Mouse (Mus musculus): Measurements from ENCODE around the gene Npas1. TPM values are rescaled to one million over a fixed set of nuclear protein-coding genes. Genes with fewer than 3 reads are reported as not detected.

The Npas1 gene
- polyA plus RNA-seq, 1 experiment = 0.05 TPM

DNA sequence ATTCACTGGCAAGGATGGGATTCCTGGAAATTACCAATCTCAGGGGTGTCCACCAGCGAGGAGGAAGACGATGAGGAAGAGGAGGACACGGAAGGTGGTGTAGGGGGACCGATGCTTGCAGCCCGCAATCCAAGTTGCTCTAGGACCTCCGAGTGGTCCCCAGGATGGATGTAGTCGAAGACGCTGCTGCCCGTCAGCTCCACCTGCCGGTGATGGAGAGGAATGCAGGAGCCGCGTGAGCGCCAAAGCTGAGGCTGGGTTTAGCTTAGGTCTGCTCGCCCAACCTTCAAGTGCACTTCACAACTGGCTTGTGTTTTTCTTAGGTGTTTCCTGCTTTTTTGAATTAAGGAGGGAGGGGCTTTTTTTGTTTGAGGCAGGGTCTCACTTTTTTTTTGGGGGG is 14.3 kb downstream of the Npas1 start:
- Histone ChIP-seq H3K27me3 (ENCODE audit: control insufficient read depth, insufficient read depth, low read length) (0 out of 2 replicates have a peak, but pooled peaks cover 2% of the 10 kb centered on the region), H3K36me3 (ENCODE audit: control insufficient read depth, insufficient read depth, low read length) (no peaks in the 10 kb centered on the region), H3K27ac (ENCODE audit: insufficient read depth, low read depth, low read length) (no peak overlapping the region), H3K4me3 (ENCODE audit: low read depth, low read length) (no peak overlapping the region), H3K4me1 (ENCODE audit: control insufficient read depth, insufficient read depth, insufficient read length, low read length) (no peaks in the 10 kb centered on the region)
- 1% methylated on average over 14 of the region's 14 CpGs for WGBS
- TF ChIP-seq CTCF (IDR thresholded peaks at IDR 0.05; ENCODE audit: extremely low read depth, insufficient read length, insufficient replicate concordance, low read depth, low read length) = peak; percentile 95
- no peak for TF ChIP-seq POLR2A (IDR thresholded peaks at IDR 0.05; ENCODE audit: low read depth, low read length)

DNA sequence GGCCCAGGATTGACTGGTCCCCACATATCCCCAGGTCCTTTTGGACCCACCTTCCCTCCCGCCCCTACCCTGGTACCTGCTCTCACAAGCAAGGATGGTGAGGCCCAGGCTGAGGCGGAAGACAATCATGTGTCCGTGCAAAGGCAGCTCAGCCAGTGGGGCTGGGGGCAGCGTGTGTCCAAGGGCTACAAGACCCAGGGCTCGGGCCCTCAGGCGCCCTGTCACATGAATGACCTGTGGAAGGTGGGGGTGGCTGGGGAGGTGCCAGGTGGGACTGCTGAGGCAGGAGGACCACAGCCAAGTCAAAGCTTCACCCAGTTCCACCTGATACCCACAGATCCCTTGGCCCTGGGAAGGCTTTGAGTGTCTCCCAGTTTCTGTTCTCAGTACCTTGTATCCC is 15.8 kb downstream of the Npas1 start:
- WGBS = 68% methylated on average over 6 of the region's 6 CpGs
- H3K4me1 ChIP-seq (ENCODE audit: control insufficient read depth, insufficient read depth, insufficient read length, low read length) = no peaks in the 10 kb centered on the region
- 0 out of 2 replicates have a peak, but pooled peaks cover 2% of the 10 kb centered on the region for H3K27me3 ChIP-seq (ENCODE audit: control insufficient read depth, insufficient read depth, low read length)
- no peak overlapping the region for H3K4me3 ChIP-seq (ENCODE audit: low read depth, low read length)
- H3K36me3 ChIP-seq (ENCODE audit: control insufficient read depth, insufficient read depth, low read length) = no peaks in the 10 kb centered on the region
- no peak for TF ChIP-seq CTCF (IDR thresholded peaks at IDR 0.05; ENCODE audit: extremely low read depth, insufficient read length, insufficient replicate concordance, low read depth, low read length)
- no peak for TF ChIP-seq POLR2A (IDR thresholded peaks at IDR 0.05; ENCODE audit: low read depth, low read length)
- H3K27ac ChIP-seq (ENCODE audit: insufficient read depth, low read depth, low read length) = no peak overlapping the region

DNA sequence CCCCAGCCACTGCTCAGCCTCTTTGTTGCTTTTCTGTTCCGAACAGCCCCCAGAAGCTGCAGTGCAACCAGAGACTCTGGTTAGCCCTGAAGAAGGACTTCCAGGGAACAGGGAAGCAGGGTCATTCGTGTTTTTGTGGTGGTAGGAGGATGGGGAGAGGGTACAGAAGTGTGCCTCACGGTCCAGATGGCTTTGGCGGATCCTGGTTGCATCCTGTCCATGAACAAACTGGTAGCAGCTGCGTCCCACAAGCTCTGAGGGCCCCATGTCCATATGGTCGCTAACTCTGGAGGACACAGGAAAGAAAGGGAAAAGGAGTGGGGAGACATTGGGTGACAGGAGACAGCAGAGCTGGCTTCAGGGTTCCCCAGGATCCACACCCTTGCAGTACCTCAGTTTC is 16.4 kb downstream of the Npas1 start:
- no peaks in the 10 kb centered on the region for H3K4me1 ChIP-seq (ENCODE audit: control insufficient read depth, insufficient read depth, insufficient read length, low read length)
- H3K4me3 ChIP-seq (ENCODE audit: low read depth, low read length) = no peak overlapping the region
- H3K36me3 ChIP-seq (ENCODE audit: control insufficient read depth, insufficient read depth, low read length) = no peaks in the 10 kb centered on the region
- WGBS = 57% methylated on average over 6 of the region's 6 CpGs
- no peaks in the 10 kb centered on the region for H3K27me3 ChIP-seq (ENCODE audit: control insufficient read depth, insufficient read depth, low read length)
- no peak overlapping the region for H3K27ac ChIP-seq (ENCODE audit: insufficient read depth, low read depth, low read length)
- TF ChIP-seq POLR2A (IDR thresholded peaks at IDR 0.05; ENCODE audit: low read depth, low read length) (no peak), CTCF (IDR thresholded peaks at IDR 0.05; ENCODE audit: extremely low read depth, insufficient read length, insufficient replicate concordance, low read depth, low read length) (no peak)

DNA sequence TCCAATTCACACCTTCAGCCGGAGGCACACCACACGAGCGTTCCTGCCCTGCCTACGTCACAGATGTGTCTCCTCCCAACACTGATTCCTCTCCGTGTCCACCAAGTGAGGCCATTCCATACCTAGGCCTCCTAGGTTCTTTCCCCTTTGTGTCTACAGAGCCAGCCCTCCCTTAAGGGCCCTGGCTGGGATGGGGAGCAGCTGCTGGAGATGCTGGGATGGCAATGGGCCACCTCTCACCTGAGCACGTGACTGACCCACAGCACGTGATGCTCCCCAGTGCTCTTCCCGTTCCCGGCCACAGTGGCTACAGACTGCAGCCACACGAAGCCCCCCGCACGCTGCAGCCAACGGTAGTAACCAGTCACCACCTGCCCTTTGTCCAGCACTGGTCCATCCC is 17.0 kb downstream of the Npas1 start:
- WGBS = 37% methylated on average over 13 of the region's 13 CpGs
- H3K4me1 ChIP-seq (ENCODE audit: control insufficient read depth, insufficient read depth, insufficient read length, low read length) = no peaks in the 10 kb centered on the region
- TF ChIP-seq CTCF (IDR thresholded peaks at IDR 0.05; ENCODE audit: extremely low read depth, insufficient read length, insufficient replicate concordance, low read depth, low read length) = no peak
- TF ChIP-seq POLR2A (IDR thresholded peaks at IDR 0.05; ENCODE audit: low read depth, low read length) = no peak

DNA sequence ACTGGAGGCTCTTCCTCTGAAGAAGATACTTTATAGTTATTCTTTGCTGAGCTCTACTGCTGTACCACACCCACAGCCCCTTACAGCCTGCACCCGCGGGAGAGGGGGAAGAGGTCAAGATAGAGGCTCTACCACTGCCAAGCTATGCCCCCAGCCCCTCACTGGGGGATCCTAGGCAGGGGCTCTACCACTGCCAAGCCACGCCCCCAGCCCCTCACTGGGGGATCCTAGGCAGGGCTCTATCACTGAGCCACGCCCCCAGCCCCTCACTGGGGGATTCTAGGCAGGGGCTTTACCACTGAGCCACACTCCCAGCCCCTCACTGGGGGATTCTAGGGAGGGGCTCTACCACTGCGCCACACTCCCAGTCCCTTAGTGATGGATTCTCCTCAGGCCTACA is 21.2 kb downstream of the Npas1 start:
- H3K27ac ChIP-seq (ENCODE audit: insufficient read depth, low read depth, low read length) = no peak overlapping the region
- H3K4me3 ChIP-seq (ENCODE audit: low read depth, low read length) = no peak overlapping the region
- WGBS = 85% methylated on average over 5 of the region's 5 CpGs
- no peaks in the 10 kb centered on the region for H3K27me3 ChIP-seq (ENCODE audit: control insufficient read depth, insufficient read depth, low read length)
- H3K36me3 ChIP-seq (ENCODE audit: control insufficient read depth, insufficient read depth, low read length) = peaks cover 1% of the 10 kb centered on the region; the same call in 1 of the 2 replicates
- peaks cover 7% of the 10 kb centered on the region; the same call in 1 of the 2 replicates for H3K4me1 ChIP-seq (ENCODE audit: control insufficient read depth, insufficient read depth, insufficient read length, low read length)
- TF ChIP-seq POLR2A (IDR thresholded peaks at IDR 0.05; ENCODE audit: low read depth, low read length) (no peak), CTCF (IDR thresholded peaks at IDR 0.05; ENCODE audit: extremely low read depth, insufficient read length, insufficient replicate concordance, low read depth, low read length) (no peak)

More for the DNA sequence above, 17.0 kb downstream of the Npas1 start:
- peaks cover 1% of the 10 kb centered on the region; the same call in 1 of the 2 replicates for H3K36me3 ChIP-seq (ENCODE audit: control insufficient read depth, insufficient read depth, low read length)
- H3K27ac ChIP-seq (ENCODE audit: insufficient read depth, low read depth, low read length) = no peak overlapping the region
- no peak overlapping the region for H3K4me3 ChIP-seq (ENCODE audit: low read depth, low read length)
- no peaks in the 10 kb centered on the region for H3K27me3 ChIP-seq (ENCODE audit: control insufficient read depth, insufficient read depth, low read length)

DNA sequence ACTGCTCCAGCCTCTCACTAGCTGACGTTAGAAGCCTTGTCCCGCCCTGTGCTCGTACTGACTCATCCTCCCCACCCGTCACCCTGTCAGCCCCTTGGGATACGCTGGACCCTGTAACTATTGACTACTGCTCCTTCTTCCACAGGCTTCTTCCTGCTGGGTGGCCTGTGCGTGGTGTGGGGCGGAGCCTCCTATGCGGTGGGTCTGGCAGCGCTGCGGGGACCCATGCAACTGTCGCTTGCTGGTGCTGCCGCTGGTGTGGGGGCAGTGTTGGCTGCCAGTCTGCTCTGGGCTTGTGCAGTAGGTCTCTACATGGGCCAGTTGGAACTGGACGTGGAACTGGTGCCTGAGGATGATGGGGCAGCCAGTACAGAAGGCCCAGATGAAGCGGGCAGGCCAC is 22.5 kb downstream of the Npas1 start:
- Histone ChIP-seq H3K36me3 (ENCODE audit: control insufficient read depth, insufficient read depth, low read length) (peaks cover 1% of the 10 kb centered on the region; the same call in 1 of the 2 replicates), H3K27me3 (ENCODE audit: control insufficient read depth, insufficient read depth, low read length) (no peaks in the 10 kb centered on the region), H3K27ac (ENCODE audit: insufficient read depth, low read depth, low read length) (no peak overlapping the region), H3K4me3 (ENCODE audit: low read depth, low read length) (no peak overlapping the region), H3K4me1 (ENCODE audit: control insufficient read depth, insufficient read depth, insufficient read length, low read length) (peaks cover 7% of the 10 kb centered on the region; the same call in 1 of the 2 replicates)
- 95% methylated on average over 14 of the region's 14 CpGs for WGBS
- TF ChIP-seq POLR2A (IDR thresholded peaks at IDR 0.05; ENCODE audit: low read depth, low read length) = no peak
- TF ChIP-seq CTCF (IDR thresholded peaks at IDR 0.05; ENCODE audit: extremely low read depth, insufficient read length, insufficient replicate concordance, low read depth, low read length) = no peak

DNA sequence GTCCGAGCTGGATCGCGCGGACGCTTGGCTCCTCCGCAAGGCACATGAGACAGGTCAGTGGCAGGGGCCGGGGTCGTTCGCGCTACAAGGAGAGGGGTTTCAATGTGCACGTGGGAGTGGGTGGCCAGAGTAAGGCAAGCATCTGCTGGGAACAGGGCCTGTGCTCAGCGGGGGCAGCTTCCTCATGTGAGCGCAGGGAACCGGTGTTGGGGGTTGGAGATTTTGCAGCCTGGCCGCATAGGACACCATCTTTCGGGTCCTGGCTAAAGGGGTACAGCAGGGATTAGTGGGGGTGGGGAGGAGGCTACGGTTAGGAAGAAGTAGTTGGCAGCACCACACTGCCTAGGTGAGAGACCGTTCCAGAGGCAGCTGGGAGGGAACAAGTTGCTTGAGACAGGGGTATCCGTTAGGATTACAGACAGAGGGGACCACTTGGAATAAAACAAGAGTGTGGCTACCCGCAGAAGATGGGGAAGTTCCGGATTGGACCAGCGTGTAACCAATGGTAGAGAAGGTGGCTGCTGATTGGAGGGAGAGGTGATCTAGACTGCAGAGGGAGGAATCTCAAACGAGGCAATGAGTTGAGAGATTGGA is 24.3 kb downstream of the Npas1 start:
- no peaks in the 10 kb centered on the region for H3K27me3 ChIP-seq (ENCODE audit: control insufficient read depth, insufficient read depth, low read length)
- under 1% methylated on average over 23 of the region's 23 CpGs for WGBS
- peak overlapping the region; percentile 79 for H3K4me3 ChIP-seq (ENCODE audit: low read depth, low read length)
- H3K27ac ChIP-seq (ENCODE audit: insufficient read depth, low read depth, low read length) = no peak overlapping the region
- no peak for TF ChIP-seq POLR2A (IDR thresholded peaks at IDR 0.05; ENCODE audit: low read depth, low read length)
- TF ChIP-seq CTCF (IDR thresholded peaks at IDR 0.05; ENCODE audit: extremely low read depth, insufficient read length, insufficient replicate concordance, low read depth, low read length) = no peak
- peaks cover 7% of the 10 kb centered on the region; the same call in 1 of the 2 replicates for H3K4me1 ChIP-seq (ENCODE audit: control insufficient read depth, insufficient read depth, insufficient read length, low read length)
- peaks cover 1% of the 10 kb centered on the region; the same call in 1 of the 2 replicates for H3K36me3 ChIP-seq (ENCODE audit: control insufficient read depth, insufficient read depth, low read length)
